Mouse (Mus musculus): ENCODE data around the gene Rab11fip3.
"Not testable (repeated sequence)": the region's sequence is repeated elsewhere in the genome, so short reads cannot be mapped to it uniquely, and the experiment has no call there.

The Rab11fip3 gene

GRCm38 (mm10) chr17:26040711-26041110, 28.6 kb downstream of the Rab11fip3 start:
- DNase-seq (ENCODE audit: low spot score in 2 of 2), result not testable (repeated sequence)

GRCm38 (mm10) chr17:26032037-26032436, 37.3 kb downstream of the Rab11fip3 start:
- DNase-seq (ENCODE audit: low spot score in 2 of 2), result no peak

GRCm38 (mm10) chr17:26031583-26031982, 37.8 kb downstream of the Rab11fip3 start:
- DNase-seq (ENCODE audit: low spot score in 2 of 2), result no peak

GRCm38 (mm10) chr17:26028261-26028660, 41.1 kb downstream of the Rab11fip3 start:
- DNase-seq (ENCODE audit: low spot score in 2 of 2), result no peak

- no peak for DNase-seq (ENCODE audit: low spot score in 2 of 2)
These were observed 44.7 kb downstream of the Rab11fip3 start for GRCm38 (mm10) chr17:26024674-26025073.

- DNase-seq (ENCODE audit: low spot score in 2 of 2), result no peak
These were observed 45.4 kb downstream of the Rab11fip3 start for GRCm38 (mm10) chr17:26023966-26024365.

- DNase-seq (ENCODE audit: low spot score in 2 of 2), result no peak
These were observed 46.2 kb downstream of the Rab11fip3 start for GRCm38 (mm10) chr17:26023181-26023580.

- no peak for DNase-seq (ENCODE audit: low spot score in 2 of 2)
These were observed 47.5 kb downstream of the Rab11fip3 start for GRCm38 (mm10) chr17:26021728-26022341.

GRCm38 (mm10) chr17:26020848-26021347, 48.5 kb downstream of the Rab11fip3 start:
- no peak for DNase-seq (ENCODE audit: low spot score in 2 of 2)

GRCm38 (mm10) chr17:26018388-26018787, 51.0 kb downstream of the Rab11fip3 start:
- no peak for DNase-seq (ENCODE audit: low spot score in 2 of 2)

GRCm38 (mm10) chr17:26017949-26018348, 51.4 kb downstream of the Rab11fip3 start:
- no peak for DNase-seq (ENCODE audit: low spot score in 2 of 2)

- DNase-seq (ENCODE audit: low spot score in 2 of 2), result no peak
These were observed 52.3 kb downstream of the Rab11fip3 start for GRCm38 (mm10) chr17:26017021-26017420.

- no peak for DNase-seq (ENCODE audit: low spot score in 2 of 2)
These were observed 55.6 kb downstream of the Rab11fip3 start for GRCm38 (mm10) chr17:26013711-26014110.

- peak; percentile 59 for DNase-seq (ENCODE audit: low spot score in 2 of 2)
These were observed 57.4 kb downstream of the Rab11fip3 start for GRCm38 (mm10) chr17:26011841-26012460.

- DNase-seq (ENCODE audit: low spot score in 2 of 2), result peak; percentile 62 to 69
These were observed 59.8 kb downstream of the Rab11fip3 start for GRCm38 (mm10) chr17:26009540-26009939.

GRCm38 (mm10) chr17:26008787-26009186, 60.6 kb downstream of the Rab11fip3 start:
- no peak for DNase-seq (ENCODE audit: low spot score in 2 of 2)

GRCm38 (mm10) chr17:26008331-26008730, 61.0 kb downstream of the Rab11fip3 start:
- no peak for DNase-seq (ENCODE audit: low spot score in 2 of 2)

- DNase-seq (ENCODE audit: low spot score in 2 of 2), result no peak
These were observed 61.7 kb downstream of the Rab11fip3 start for GRCm38 (mm10) chr17:26007646-26008045.

GRCm38 (mm10) chr17:26005731-26006450, 63.5 kb downstream of the Rab11fip3 start:
- no peak for DNase-seq (ENCODE audit: low spot score in 2 of 2)

GRCm38 (mm10) chr17:26004711-26005110, 64.6 kb downstream of the Rab11fip3 start:
- DNase-seq (ENCODE audit: low spot score in 2 of 2), result no peak

- DNase-seq (ENCODE audit: low spot score in 2 of 2), result no peak
These were observed 65.5 kb downstream of the Rab11fip3 start for GRCm38 (mm10) chr17:26003864-26004263.

- DNase-seq (ENCODE audit: low spot score in 2 of 2), result no peak
These were observed 70.9 kb downstream of the Rab11fip3 start for GRCm38 (mm10) chr17:25998425-25998824.

- DNase-seq (ENCODE audit: low spot score in 2 of 2), result no peak
These were observed 75.9 kb downstream of the Rab11fip3 start for GRCm38 (mm10) chr17:25993489-25993888.

Data from frontal cortex, postnatal 25 days (tissue).